Mouse (Mus musculus) ovary, postnatal 14 days (tissue): ENCODE data around the gene Tbc1d2b.

Experiments used
- DNase-seq: peaks from one replicate; pipeline ENCODE4 v3.0.0; 2022; ENCODE audit warnings: low spot score

Gene Tbc1d2b

DNA sequence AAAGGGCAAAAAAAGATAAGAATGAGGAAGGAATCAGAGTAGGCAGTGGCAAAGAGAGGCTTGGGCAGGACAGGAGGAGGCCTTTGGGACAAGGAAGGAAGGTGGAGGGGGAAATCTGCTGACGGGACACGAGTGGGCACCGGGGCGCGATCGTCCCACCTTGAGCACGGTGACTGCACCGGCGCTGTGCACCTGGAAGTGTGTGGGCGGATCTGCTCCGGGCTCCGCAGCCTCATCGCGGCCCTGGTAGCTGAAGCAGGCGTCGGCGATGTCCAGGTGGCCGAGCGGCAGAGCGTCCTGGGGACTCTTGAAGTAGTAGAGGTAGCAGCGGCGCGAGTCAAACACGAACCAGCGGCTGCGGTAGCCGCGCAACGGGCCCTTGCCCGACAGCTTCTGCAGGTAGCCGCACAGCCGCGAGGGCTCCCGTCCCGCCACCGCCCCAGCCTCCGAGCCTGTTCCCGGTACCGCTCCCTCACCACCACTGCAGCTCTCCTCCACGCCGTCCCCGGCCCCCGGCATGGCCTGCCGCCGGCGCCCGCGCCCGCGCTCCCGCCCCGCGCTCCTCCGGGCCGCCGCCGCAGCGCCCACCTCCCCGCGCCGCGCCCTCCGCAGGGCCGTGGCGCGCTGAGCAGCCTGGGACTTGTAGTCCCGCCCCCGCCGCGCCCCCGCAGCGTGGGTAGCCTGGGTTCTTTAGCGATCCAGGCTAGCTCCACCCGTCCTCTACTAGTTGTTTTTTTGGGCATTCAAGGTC is at the start of gene Tbc1d2b:
Gene Tbc1d2b (minus strand): TSS at position 612 of the 751 bp plus-strand sequence.
- peak; percentile 54 for DNase-seq

DNA sequence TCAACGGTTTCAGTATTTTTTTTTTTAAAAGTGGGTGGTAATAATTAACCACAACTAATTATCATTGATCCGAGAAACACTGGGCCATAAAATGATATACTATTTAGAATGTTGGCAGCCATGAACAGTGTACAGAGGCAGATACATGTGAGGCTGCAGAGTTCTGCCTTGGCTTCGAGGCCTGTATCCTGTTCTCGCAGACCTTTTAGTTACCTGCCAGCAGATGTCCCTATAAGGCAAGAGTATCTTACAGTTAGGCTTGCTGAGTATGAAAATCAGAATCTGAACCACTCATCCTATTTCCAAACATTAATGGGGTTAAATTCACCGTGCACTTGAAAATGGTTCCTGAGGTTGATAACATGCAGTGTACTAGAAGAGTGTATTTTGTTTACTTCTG is 45.7 kb upstream of the Tbc1d2b start:
- no peak for DNase-seq

DNA sequence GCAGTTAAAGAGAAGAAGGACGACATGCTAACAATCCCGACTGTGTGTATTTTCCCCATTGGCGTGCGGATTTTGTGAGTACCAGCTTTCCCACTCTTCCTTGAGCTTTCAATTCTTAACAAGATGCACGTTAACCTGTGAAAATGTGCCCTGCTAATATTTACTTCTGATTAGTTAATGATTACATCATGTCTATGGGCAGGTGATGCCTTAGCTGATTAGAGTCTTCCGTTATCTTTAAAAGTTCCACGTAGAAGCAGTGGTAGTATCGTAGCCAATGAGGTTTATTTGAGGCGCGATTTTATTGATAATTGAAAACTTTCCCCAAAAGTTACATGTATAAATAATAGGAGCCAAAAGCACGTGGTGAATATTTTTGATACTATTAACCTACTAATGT is 45.1 kb upstream of the Tbc1d2b start:
- DNase-seq: no peak

DNA sequence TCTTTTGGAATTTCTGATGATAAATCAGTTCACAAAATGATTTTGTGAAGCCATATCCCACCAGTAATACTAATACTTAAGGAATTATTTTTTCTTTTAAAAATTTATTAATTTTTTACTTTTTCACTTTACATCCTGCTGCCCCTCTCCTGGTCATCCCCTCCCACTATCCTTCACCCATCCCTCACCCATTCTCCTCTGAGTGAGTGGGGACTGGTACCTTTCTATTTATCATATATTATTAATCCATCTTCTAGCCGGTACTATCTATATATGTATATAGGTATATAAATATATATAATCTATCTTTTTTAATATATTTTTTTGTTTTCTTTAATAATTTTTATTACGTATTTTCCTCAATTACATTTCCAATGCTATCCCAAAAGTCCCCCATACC is 33.6 kb upstream of the Tbc1d2b start:
- DNase-seq: no peak

DNA sequence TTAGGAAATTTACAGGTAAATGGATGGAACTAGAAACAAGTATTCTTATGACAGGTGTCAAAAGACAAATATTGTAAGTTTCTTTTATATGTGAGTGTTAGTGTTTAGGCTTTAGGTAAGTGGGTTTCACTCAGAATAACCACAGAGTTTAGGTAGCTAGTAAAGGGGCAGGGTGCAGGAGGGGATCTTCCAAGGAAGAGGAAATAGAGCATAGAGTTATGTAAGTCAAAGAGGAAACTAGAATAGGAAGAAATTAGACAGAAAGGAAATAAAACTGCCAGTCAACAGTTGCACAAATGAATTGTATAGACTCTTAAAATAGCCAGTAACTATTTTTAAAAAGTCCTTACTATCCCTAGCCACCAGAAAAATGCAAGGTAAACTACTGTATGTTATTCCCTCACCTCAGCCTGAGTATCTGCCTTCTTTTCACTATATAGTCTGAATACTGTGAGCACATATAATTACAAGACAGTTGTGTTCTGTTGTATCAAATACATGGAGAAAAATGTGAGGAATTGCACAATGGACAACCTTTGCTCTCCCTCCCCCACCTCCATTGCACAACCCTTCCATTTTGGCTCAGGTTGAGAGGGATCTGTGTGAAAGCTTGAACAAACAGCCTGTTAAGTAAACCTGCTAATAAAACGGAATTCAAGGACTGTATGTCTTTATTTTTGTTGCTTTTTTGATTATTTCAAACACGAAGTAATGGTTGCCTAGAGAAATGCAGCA is 32.7 kb upstream of the Tbc1d2b start:
- DNase-seq: no peak

DNA sequence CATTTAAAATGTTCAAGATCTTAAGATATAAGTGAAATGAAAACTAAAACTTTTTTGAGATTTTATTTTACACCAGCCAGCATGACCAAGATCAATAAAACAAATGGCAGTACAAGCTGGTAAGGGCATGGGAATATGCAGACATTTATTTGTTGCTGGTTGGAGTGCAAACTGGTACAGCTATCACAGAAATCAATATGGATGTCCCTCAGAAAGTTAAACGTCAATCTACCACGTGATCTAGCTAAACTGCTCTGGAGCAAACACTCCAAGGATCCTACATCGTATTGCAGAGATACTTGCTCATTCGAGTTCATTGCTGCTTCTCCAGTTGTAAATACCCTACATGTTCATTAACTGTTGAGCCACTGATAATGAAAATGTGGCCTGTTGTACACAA is 32.1 kb upstream of the Tbc1d2b start:
- no peak for DNase-seq

DNA sequence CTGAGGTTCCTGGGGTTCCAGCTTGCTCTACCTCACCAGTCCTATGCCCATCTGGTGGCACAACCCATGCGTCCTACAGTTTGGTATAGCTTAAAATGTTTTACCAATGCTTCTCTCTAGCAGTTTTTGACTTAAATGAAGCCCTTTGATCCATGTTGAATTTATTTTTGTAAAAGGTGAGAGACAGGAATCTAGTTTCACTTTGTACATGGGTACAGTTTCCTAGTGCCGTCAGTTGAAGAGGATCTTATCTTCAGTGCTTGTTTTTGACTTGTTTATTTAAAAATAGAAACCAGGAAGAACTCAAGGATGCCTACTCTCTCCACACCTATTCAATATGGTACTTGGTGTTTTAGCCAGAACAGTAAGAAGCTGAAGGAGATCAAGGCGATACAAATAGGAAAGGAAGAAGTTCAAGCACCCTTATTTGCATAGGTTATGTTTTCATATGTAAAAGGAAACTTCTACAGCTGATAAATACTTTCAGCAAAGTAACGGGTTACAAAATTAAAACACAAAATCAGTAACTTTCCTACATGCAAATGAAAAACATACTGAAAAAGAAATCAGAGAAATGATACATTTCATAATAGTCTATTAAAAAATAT is 30.6 kb upstream of the Tbc1d2b start:
- no peak for DNase-seq

DNA sequence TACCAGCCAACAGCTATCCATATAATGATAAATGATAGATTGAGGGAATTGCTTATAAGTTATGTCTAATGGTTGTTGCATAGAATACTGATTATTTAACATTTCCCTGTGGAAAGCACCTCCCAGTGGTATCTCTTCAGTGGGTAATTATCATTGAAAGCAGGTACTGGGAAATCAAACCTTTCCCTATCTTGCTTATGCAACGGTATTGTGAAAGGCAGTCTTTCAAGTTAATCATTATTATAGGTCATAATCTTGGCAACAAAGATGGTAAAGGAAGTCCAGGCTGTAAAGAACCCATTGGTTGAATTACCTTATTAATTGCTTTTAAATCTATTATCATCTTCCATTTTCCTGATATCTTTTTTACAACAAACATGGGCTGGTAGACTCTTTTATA is 27.0 kb upstream of the Tbc1d2b start:
- no peak for DNase-seq

DNA sequence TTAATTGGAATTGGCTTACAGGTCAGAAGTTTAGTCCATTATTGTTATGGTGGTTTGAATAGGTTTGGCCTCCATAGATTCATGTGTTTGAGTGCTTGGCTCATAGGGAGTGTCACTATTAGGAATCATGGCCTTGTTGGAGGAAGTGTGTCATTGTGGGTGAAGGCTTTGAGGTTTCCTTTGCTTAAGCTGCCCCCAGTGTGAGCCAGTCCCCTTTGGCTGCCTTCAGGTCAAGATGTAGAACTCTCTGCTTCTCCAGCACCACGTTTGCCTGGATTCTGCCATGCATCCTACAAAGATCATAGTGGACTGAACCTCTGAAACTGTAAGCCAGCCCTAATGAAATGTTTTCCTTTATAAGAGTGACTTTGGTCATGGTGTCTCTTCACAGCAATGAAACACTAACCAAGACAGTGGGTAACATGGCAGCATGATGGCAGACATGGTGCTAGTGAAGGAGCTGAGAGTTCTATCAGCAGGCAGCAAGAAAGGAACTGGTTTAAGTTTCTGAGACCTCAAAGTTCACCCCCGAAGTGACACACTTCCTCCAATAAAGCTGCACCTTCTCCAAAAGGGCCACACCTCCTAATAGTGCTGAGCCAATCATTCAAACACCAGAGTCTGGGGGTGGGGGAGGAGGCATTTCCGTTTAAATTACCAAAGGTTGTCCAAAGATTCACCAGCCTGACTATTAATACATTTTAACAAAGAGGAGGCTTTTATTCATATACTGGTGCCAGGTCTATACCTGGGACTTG is 23.2 kb upstream of the Tbc1d2b start:
- DNase-seq: no peak

DNA sequence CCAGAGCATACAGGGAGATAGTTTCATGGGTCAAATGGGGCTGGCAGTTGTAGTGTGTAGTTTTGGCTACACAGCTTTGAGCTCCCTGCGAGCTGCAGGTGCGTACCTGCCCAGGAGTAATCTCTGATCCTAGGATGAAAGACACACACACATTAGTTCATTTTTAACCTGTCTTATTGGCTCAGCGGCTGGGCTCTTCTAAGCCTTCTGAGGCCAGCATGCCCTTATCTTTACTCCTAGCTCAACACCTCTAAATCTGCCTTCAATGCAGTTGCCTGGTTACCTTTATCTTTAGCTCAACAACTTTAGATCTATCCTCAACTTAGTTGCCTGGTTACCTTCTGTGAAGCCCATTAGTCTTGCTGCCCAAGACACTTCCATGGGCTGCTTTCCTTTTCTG is 7.8 kb upstream of the Tbc1d2b start:
- DNase-seq: no peak

DNA sequence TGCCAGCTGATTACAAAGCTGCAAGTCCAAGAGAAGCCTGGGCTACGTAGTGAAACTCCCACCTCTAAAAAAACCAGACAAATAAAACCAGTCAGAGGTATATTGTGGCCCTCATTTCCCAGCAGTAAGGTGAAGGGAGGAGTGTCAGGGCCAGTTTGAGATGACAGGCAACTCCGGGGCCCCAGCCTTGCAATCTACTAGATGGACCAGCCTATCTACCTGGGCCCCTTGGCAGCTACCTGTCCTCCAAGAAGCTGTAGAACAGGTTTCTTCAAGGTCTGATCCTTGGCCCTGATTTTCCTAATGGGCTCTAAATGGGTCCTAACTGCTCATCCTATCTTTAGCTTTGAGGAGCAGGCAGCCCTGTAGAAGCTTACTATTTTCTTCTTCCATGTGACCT is 7.3 kb upstream of the Tbc1d2b start:
- no peak for DNase-seq

DNA sequence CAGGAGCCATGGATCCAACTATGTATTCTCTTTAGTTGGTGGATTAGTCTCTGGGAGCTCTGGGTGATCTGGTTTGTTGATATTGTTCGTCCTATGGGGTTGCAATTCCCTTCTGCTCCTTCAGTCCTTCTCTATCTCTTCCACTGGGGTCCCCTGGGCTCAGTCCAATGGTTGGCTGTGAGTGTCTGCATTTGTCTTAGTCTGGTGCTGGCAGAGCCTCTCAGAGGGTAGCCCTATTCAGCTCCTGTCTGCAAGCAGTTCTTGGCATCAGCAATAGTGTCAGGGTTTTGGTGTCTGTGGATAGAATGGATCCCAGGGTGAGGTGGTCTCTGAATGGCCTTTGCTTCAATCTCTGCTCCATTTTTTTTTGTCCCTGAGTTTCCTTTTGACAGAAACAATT is 6.2 kb upstream of the Tbc1d2b start:
- DNase-seq: no peak

DNA sequence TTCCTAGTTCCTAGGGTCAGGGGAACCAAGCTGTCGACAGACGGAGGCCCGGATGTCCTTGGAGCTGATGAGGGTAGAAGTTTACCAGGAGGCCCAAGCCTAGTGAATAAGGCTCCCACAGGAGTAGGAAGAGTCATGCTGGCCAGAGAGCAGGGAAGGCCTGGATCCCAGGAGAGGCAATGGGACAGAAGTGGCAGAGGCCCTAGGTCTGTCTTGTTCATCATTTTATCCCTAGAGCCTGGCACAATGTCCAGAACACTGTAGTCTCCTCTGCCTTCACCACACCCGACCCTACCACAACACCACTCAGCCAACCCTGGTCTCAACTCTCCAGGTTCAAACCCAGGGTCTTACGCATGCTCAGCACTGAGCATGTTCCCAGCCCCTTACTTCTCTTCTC is 5.3 kb upstream of the Tbc1d2b start:
- DNase-seq: no peak

DNA sequence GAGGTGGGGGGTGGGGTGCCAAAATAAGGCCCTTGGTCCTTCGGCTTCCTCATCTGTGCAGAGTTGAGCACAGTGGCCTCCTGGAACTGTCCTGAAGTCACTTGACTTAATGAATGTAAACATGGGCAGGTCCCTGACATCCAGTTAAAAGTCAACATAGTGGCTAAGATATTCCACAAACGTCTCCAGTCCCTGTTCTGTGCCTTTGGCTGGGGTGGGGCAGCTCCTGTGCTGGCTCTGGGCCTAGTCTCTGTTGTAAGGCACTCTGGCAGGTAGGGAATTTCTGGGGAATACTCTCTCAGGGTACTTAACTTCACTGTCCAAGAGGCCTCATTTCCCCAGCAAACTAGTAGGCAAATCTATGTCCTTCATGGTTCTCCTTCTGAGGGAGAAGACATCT is 4.9 kb upstream of the Tbc1d2b start:
- no peak for DNase-seq

DNA sequence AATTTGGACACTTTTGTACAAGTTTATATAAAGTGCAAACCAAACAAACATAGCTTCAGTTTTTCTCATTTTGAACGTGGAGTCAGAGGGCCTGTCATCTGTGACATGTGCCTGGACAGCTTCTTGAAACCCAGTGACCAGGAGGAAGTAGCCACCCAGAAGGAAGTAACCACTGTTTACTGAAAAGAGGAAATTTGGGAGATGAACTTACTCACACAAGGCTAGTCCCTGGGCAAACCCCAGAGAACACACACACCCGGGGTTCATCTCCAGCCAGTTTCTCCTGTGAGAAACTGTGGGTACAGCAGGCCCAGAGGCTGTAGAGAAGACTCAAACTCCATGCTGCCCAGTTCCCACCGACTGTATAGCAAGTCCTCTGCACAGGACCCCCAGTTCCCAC is 3.9 kb upstream of the Tbc1d2b start:
- no peak for DNase-seq

DNA sequence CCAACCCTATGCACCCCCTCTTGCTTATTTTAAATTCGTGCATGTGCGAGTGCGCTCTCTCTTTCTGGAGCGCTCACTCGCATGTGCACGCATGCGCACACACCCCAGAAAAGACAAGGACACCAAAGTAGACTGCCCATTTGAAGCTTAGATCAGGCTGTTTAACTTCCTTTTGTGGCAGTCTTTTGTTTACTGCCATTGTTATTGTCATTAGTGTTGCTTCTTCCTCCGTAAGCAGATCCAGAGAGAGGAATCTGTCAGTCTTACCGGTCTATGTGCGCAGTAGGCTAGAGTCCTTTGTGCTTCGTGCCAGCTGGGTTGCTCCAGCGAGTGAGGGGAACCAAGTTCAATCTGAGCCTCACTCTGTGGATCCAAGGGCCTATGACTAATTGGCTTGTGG is 1.7 kb upstream of the Tbc1d2b start:
- DNase-seq: no peak

DNA sequence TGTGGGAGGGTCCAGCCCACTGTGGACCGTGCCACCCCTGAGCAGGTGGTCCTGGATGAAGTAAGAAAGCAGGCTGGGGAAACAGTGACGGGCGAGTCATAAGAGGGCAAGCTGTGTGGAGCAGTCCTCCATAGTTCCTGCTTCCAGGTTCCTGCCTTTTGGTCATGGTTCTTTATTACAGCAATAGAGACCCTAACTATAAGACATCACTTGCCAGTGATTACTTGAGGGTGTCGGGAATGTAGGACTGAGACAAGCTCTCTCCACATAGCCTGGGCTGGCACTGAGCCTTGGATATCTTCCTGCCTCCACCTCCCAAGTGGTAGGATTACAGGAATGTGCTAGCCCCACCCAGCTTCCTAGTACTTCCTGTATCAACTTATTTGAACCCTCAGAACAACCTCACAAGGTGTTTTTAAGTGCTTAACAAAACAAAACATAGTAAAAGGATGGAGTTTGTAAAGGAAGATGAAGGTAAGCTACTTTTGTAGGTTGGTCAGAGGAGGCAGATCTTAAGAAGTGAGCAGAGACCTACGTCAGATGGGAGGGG is 1.0 kb upstream of the Tbc1d2b start:
- DNase-seq: no peak

DNA sequence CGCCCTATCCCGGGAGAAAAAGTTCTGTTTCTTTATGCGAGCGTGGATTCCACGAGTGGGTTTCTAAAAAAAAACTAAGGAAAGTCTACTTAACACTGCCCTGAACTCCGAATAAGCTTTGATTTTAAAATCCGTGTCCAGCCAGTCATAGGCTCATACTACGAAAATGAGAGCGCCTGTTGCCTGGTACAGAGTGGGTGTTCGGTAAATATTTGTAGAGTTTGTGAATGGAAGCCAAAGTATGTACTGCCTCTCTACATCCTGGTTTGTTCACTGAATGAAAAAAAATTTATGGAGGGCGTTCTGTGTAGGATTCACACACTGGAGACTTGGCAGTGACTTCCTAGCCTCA is 316 bp upstream of the Tbc1d2b start:
- DNase-seq: no peak

DNA sequence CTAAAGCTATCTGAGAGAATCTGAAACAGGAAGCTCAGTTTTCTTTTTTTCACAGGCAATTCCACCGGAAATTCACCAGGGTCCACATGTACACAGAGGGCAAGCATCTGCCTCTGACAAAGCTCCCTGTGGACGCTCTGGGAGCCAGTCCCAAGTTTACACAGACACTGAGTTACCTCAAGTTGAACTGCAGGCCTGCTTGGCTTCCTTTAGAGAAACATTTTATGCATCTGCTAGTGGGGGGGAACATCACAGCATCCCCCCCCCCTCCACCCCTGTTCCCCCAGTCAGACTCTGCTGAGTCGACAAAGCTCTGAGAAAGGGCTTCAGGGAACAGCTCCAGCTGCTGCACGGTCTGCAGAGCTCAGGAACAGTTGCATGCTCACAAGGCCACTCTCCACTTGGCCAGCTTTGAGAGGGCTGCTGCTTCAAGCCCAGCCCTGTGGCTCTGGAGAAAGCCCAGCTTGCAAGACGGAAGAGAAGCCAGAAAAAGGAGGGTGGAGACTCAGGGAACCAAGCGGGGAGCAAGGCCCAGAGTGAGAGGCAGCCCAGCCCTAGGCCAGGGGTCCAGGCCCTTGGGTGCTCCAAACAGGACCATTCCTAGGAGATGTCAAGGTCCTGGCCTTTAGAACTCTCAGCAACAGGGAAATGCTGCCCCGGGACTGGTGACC is 1.5 kb downstream of the Tbc1d2b start:
- peak; percentile 56 for DNase-seq

DNA sequence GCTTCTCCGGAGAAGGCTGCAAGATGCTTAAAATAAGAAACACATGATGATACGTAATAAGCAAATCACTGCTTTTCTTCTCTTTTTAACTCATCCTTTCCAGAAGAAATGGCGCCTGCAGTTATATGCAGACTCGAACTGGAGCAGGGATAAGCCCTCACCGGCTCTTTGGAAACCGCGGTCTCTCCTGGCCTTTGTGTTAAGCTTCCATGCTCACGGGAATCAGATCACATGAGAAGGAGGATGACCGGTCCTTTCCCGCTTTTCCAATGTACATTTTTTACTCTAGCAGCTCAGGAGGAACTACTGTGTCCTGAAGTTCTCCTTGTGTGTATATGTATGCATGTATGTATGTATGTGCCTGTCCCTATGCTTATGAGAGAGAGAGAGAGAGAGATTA is 3.7 kb downstream of the Tbc1d2b start:
- DNase-seq: no peak

DNA sequence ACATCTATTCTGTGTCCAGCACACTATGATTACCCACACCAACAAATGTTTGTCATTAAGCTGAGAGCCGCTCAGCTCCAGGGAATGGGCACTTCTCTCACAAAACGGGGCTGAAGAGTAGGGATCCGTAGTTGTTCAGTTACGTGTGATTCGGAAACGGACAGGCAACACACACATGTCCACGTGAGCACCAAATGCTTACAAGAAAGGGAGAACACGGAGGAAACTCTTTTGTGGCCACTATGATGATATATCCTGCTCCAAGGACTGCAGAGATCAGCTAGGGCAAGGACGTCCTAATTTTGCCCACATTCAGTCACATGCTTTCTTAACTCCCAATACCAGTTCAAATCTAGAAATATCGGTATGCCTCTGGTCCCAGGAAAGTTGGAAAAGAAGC is 4.5 kb downstream of the Tbc1d2b start:
- DNase-seq: no peak
